Mouse (Mus musculus): Measurements from ENCODE around the gene Trappc5.

The Trappc5 gene
- long read RNA-seq, experiment 1, full-length matches to known transcripts = 31 of 31 reads
- long read RNA-seq, experiment 1, partial matches to known transcripts = 0 of 31 reads
- long read RNA-seq, experiment 1, other reads (novel, unspliced or antisense) = 0 of 31 reads
- long read RNA-seq, experiment 2, full-length matches to known transcripts = 32 of 32 reads
- long read RNA-seq, experiment 2, partial matches to known transcripts = 0 of 32 reads
- long read RNA-seq, experiment 2, other reads (novel, unspliced or antisense) = 0 of 32 reads

DNA sequence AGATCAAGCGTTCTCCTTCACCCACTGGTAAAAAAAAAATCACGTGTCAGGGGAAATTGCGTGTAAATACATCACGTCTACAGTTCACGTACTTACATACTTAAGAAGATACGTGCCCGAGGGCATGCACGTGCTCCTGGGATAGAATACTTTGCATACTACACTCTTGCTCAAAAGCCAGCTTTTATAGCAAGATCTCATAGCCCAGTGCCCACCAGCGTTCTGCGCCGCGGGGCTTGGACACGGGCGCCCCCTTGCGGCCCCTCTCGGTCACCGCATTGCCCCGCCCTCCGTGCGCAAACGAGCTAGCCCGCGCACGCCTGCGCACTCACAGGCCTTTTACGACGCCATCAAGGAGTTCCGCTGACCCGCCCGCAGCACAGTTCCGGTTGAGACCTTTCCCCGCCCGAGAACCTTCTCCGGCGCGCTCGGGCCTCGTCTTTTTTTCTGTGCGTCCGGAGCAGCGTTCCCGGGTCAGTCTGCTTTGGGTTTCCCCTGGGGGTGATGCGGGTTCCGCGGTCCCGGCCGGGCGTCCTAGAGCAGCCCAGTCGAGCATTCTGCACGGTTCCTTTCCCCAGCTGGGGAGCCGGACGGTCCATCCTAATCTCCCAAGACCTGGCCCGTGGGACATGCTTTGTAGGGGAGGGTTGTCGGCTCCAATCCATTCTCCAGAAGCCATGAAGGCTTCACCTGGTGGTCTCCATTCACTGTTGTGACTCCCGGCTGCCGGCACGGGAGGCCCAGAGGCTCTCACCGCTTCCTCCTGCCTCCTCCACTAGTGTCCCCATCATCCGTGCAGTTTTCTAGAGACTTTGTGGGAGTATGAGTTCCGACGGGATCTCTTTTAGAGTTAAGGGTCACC lies at the start of gene Trappc5:
TSS of gene Trappc5 (plus strand) at position 169 of the 862 bp plus-strand sequence.
- intact Hi-C loops (cut with DNase I) = loop anchor here (10.0 kb wide), 1 partner anchor 512 kb away; no protein-coding TSS in a partner anchor

DNA sequence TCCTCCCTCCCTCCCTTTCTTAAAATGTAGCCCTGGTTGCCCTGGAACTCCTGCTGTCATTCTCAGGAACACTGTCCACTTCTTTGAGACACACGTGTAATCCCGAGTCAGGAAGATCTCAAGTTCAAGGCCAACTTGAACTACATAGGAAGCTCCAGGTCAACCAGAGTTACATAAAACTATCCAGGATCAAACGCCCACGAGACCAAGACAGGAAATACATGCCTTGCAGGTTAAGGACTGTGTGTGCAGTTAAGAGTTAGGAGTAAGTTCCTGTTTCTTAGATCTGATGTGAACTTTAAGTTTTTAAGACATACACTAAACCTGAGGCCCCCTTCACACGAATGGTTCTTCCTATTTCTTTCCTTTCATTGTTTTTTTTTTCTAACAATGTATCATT lies 49.1 kb upstream of the Trappc5 start:
- intact Hi-C loops (cut with DNase I) = loop anchor here (5.0 kb wide), 1 partner anchor 45 kb away; the partner anchor contains the start of gene Fcor

DNA sequence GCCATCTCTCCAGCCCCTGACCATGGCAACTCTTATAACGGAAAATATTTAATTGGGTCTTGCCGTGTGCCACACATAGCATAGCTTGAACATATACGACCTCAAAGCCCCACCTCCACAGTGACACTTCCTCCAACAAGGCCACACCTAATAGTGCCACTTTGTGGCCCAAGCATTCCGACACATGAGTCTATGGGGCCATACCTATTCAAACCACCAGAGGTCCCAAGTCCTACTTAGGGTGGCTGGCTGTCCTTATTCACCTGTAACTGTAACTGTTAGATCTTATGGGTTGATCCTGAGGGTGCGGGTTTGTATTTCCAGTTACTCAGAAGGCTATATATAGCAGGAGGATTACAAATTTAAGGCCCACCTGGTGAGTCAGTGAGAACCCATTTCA lies 48.1 kb upstream of the Trappc5 start:
- intact Hi-C loops (cut with DNase I) = loop anchor here (5.0 kb wide), 1 partner anchor 44 kb away; the partner anchor contains the start of gene Fcor

DNA sequence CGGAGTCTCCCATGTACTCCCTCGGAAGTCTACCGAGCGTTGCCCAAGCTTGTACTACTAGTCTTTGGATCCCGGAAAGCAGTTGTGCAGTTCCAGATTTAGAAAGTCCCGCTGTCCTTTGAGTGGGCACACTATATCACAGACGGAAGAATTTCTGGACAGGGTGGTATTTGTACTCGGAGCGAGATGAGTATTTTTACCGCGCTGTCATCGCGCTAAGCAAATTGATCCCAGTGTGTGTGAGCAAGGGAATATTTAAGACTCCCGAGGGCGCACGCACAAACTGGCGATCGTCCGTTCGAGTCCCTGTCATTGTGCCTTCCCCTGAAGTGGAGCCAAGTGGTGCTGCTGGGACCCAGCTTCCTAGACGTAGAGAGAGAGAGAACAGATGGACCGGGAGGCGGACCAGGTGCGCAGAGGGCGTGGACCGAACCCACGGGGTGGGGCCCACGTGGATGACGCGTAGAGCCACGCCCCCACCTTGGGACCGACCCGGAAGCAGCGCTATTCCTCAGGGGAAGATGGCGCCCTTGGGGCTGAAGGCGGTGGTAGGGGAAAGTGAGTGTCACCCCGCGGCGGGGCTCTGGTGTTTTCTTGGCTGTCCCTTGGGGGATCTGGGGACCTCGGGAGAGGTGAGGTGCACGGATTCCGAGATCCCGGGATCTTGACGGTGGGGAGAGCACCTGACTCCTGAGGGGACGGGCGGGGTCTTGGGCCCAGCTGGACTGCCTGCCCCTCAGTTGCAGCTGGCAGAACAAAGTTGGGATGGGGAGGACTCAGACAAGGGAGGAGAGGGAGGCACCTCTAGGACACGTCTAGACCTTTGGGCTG lies 45.2 kb upstream of the Trappc5 start, which contains the start of gene Stxbp2:
TSS of gene Stxbp2 (plus strand) at position 309 of the 831 bp plus-strand sequence.
- intact Hi-C loops (cut with DNase I) = no loop called here

DNA sequence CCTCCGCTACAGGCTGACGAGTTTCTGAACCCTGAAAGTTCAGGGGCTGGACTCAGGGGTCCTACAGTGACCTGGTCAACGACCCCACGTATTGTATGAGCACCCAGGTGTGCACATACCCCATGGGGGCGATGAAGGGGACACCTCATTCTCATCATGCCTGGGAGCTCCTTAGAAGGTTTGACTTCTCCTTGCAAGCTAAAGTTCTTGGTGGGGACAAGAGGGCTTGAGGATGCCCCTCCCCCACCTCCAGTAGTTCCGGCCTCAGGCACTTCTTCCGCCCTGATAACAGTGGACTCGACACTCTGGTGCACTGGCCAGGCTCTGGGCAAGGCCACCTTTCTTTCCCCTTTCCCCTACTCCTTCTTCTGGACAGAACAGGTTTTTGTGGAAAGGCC lies 44.6 kb upstream of the Trappc5 start:
- intact Hi-C loops (cut with DNase I) = no loop called here

DNA sequence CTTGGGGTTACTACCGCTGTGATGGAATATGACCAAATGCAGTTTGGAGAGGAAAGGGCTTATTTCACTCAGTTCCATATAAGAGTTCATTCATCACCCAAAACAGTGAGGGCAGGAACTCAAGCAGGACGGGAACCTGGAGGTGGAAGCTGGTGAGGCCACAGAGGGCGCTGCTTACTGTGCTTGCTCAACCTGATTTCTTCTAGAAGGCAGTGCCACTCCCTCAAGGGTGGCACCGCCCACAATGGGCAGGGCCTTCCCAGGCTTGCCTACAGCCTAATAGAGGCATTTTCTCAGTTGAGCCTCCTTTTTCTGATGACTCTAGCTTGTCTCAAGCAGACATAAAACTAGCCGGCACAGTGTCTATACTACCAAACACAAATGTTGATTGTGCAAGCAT lies 30.3 kb upstream of the Trappc5 start:
- intact Hi-C loops (cut with DNase I) = no loop called here

DNA sequence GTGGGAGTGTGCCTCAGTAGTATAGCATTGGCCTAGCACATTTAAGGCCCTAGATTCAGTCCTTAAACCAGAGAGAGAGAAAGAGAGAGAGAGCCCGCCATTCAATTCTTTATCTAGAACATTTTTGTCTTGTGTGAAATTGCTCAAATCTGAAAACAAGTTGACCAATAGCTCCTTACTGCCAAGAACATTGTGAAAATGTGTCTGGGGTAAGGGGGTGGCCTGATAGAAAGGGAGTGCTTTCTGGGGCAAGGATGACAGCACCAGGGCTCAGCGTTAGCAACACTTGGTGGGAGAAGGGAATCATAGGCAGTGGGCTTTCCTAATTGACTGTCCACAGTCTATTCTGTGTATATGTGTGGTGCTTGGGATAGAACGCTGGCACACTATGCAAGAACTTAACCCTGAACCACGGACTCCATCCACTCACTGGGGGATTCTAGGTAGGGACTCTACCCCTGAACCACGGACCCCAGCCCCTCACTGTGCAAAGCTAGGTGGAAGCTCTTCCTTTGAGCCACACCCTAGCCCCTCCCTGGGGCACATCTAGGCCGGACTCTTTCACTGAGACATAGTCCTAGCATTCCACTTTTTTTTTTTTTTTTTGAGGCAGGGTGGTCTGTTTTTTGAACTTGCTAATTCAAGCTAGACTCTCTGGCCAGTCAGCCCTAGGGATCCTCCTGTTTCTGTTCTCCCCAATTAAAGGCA lies 29.1 kb upstream of the Trappc5 start:
- intact Hi-C loops (cut with DNase I) = no loop called here

DNA sequence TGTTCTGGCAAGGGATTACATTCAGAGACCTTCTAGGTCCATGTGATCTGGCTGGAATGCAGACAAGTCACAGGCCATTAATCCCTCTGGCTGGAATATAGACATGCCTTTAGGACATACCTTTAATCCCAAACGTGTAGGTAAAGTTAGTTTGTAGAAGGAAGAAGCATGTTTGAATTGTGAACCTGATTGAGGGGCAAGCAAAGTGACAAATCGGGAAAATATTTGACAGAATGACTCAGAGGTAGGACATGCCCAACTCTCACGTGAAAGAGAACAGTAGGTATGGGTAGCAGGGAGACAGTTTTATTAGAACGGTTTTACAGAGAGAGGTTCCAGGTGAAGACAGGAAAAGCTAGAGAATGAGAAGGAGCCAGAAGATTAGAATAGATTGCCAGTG lies 28.5 kb upstream of the Trappc5 start:
- intact Hi-C loops (cut with DNase I) = no loop called here

DNA sequence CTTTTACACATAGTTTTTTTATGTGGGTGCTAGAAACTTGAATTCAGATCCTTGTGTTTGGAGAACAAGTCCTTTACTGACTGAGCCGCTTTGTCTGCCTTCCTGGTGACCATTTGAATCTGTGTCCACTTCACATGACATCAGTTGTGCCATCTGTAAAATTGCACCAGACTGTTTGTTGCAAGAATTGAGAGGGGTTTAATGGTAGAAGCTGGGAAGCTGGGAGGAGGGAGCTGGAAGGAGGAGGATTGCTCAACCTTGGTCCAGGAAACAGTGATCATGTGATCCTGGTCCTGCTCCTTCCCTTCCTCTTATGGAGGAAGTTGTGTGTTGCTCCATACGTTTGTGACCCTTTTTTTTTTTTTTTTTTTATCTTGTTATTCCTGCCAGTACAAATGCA lies 27.8 kb upstream of the Trappc5 start:
- intact Hi-C loops (cut with DNase I) = no loop called here

DNA sequence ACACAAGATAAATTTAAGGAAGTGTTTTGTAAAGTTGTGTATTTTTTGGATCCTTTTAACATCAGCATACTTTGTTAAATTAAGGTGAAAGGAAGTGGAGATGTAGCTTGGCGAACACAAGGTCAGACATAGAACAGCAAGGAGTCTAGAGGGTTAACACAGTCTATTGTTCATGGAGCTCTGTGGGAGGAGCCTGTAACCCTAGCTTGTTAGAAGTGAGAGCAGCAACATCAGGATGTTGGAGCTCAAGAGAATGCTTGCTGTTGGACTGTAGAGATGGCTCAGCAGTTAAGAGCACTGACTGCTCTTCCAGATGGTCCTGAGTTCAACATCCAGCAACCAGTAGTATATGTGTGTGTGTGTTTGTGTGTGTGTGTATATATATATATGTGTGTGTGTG lies 27.1 kb upstream of the Trappc5 start:
- intact Hi-C loops (cut with DNase I) = no loop called here

DNA sequence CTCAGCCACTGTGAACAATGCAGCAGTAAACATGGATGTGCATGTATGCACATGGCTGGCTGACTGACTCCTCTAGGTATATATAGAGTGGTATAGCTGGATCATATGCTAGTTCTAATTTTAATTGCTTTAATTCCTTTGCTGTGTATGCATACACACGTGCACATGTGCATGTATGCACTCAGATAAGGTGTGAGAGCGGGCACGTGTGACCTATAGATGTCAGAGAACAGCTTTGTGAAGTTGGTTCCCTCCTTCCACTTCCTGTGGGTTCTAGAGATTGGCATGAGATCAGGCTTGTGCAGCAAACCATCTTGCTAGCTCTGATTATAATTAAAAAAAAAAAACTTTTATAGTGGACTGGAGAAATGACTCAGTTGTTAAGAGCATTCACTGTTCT lies 23.3 kb upstream of the Trappc5 start:
- intact Hi-C loops (cut with DNase I) = no loop called here

DNA sequence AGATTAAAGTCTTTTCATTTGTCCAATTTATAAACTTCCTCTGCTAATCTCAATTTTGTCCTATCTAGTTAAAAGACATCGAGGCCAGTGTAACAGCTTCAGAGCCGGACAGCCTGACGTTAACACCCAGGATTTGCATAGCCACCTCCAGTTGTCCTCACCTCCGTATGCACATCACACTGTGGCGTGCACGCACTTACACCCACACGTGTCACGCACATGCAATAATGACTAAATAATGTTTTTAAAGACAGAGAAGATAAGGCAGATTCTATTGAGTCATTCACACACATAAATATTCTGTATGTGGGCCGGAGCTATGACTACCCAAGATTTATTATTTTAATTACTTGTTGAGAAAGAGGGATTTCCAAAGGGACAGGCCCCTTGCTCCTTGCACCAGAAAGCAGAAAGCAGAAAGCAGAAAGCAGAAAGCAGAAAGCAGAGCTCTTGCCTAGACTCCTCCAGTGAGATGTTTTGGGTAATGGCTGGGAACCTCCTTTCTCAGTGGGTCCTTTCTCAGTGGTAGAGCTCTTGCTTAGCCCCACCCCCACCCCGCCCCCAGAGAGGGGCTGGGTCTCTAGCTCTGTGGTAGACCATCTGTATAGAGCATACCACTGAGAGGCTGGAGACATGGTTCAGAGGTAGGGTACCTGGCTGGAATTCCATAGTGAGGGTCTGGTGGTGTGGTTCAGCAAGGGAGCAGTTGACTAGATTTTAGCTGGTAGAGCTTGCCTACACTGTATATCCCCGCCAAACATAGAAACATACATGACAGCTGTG lies 21.2 kb upstream of the Trappc5 start:
- intact Hi-C loops (cut with DNase I) = no loop called here

DNA sequence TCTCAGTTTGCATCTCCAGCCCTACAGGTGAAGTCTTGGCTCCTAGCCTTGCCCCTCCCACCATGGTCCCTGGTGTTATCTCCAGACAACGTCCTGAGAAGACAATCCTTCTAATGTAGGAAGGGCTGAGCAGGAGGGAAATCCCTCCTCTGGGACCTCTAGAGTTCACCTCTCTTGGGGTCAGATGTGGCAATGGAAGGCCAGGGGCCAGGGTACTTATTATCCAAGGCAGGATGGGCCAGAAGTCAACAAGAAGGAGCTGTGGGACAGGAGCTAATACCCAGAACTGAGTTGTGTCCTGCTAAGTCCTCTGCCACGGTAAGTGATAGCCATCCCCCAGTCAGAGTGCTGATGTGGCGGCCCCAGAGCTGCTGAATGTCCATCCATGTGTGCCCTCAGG lies 20.6 kb upstream of the Trappc5 start, which contains the start of gene Retn:
TSS of gene Retn (plus strand) at position 245 of the 400 bp plus-strand sequence.
- intact Hi-C loops (cut with DNase I) = no loop called here

DNA sequence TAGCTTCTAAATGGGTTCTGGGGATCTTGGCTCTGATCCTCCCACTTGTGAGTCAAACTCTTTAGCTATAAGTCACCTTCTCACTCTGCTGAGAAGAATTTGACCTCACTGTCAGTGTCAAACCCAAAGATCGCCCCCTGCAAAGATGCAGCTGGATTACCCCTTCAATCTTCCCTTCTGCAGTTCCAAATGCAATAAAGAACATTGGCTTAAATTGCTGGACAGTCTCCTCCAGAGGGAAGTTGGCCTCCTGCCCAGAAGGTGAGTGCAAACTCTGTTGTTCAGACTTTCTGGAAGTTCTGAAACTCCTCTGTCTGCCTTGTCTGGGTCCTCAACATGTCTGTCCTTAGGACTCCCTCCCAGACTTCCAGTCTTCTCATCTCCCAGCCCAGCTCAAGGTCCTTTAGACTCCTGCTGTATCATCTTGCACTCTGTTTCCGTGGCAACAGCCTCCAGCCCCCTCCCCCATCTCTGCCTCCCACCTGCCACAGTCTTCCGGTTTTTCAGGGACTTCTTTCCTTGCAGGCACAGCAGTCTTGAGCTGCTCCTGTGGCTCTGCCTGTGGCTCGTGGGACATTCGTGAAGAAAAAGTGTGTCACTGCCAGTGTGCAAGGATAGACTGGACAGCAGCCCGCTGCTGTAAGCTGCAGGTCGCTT lies 19.2 kb upstream of the Trappc5 start:
- intact Hi-C loops (cut with DNase I) = no loop called here

DNA sequence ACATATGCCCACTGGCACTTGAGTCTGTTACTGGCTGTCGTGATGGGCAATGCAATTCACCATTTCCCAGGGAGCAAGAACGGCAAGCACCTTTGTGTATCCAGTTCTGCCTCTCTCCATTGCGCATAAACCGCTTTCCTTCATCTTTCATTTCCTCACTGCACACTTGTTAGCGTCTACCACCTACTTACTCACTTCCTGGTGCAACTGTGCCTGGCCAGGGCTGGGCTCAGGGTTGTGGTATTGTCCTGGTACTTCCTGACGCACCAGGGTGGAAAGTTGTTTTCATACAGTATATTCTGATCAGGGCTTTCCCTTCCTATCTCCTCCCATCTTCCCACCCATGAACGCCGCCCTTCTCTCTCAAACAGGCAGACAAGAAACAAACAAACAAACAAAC lies 15.2 kb upstream of the Trappc5 start:
- intact Hi-C loops (cut with DNase I) = no loop called here

DNA sequence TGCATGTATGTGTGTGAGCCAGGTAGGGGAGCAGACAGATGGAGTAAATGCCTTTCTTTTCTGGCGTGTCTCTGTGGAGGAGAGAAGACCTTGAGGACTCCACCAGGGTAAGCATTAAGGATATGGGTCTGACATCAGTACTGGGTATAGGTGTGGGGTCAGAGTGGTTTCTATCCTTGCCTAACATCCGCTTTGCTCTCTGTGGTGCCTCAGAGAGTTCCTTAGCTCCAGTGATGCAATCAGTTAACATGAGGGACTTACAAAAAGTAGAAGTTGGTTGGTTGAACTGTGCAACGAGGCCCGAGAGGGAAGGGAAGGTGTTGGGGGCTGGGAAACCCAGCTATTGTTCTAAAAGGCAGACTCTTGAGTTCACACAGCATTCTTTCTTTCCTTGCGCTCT lies 11.7 kb upstream of the Trappc5 start:
- intact Hi-C loops (cut with DNase I) = no loop called here

DNA sequence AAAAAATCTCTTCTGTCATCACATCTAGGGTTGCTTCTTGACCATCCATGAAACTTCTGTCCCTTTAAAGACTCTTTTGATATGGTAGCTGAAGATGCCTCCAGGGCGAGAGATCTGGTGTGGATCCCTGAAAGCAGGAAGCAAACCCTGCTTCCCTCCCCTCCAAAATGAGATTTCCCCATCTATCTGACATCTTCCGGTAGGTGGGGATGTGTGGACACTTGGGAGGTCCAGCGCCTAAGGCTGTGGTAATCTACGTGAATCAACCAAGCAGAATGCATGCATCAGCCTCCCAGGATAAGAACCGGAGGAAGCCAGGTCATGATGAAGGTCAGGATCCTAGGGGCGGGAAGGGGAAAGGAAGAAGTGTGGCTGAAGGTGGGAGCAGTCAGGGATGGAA lies 10.6 kb upstream of the Trappc5 start, which contains the start of gene Mcemp1:
TSS of gene Mcemp1 (plus strand) at position 248 of the 400 bp plus-strand sequence.
- intact Hi-C loops (cut with DNase I) = no loop called here

DNA sequence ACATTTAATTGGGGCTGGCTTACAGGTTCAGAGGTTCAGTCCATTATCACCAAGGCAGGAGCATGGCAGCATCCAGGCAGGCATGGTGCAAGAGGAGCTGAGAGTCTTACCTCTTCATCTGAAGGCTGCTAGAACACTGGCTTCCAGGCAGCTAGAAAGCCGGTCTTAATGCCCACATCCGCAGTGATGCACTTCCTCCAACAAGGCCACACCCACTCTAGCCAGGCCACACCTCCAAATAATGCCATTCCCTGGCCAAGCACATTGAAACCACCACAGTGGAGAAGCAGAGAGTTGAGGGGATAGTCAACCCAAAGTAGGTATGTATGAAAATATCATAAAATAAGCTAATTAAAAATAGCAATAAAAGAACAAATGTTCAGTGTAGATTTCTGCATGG lies 5.7 kb upstream of the Trappc5 start:
- intact Hi-C loops (cut with DNase I) = loop anchor here (5.0 to 10.0 kb wide), 2 partner anchors 43 to 506 kb away; partner anchors contain the start of gene Pcp2

DNA sequence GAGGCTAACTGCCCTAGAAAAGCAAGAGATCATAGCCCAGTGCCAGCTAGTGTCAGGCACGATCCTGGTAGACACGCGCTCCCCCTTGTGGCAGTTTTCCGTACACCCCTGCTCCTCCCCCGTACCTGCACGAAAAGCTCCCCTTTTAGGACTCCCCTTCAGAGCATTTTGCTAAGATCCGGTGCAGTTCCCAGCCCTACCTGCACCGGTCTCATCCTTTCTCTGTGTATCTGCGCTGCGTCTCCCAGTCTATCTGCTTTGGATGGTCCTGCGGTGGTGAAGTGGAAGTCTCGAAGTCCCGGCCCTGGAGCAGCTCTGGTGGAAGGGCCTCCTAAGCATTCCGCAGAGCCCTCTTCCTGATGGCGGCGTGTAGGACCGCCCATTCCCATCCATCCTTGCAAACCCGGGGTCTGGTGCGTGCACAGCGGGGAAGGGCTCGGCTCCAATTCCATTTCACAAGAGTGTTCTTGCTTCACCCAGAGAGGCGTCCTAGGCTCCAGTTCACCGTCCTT lies 4.1 kb upstream of the Trappc5 start, which contains the start of gene Fcor:
TSS of gene Fcor (minus strand) at position 383 of the 512 bp plus-strand sequence.
- intact Hi-C loops (cut with DNase I) = loop anchor here (1.0 to 10.0 kb wide), 3 partner anchors 45 to 507 kb away; partner anchors contain the start of gene Pcp2

All from adrenal gland (tissue).